Mouse (Mus musculus) embryonic facial prominence, embryonic 11.5 days (tissue): ENCODE measurements at regions not wholly inside any gene's neighbourhood (a gene's known extent, or its start where the extent isn't known, plus 50 kb on each side); places are given as distances from the start of the nearest gene placed in this dataset.

Source experiments
- ATAC-seq: fragments of 200-750 bp; cut with Nextera tagmentation; replicated peaks from 2 replicates; pipeline ENCODE4 v1.8.0; 2017; ENCODE audit warnings: low read depth; ENCODE audit not compliant: insufficient number of reproducible peaks, low FRiP score, low TSS enrichment
- DNase-seq: peaks from one replicate; pipeline ENCODE4 v3.0.0-alpha.2; 2015; ENCODE audit warnings: low spot score
- H3K27ac ChIP-seq: fragments of 300-500 bp; sonication (generic); replicated peaks from 2 replicates; pipeline ENCODE4 v1.5.1; 2014; ENCODE audit warnings: mild to moderate bottlenecking, low read depth, low read length, control low read depth
- H3K27me3 ChIP-seq: fragments of 300-500 bp; sonication (generic); 2 replicates; pipeline ENCODE4 v1.6.1; 2014; ENCODE audit warnings: mild to moderate bottlenecking, low read length, moderate library complexity, mixed read lengths; ENCODE audit not compliant: control insufficient read depth, insufficient read depth
- H3K36me3 ChIP-seq: fragments of 300-500 bp; sonication (generic); replicated peaks from 2 replicates; pipeline ENCODE4 v1.6.1; 2014; ENCODE audit warnings: low read depth, mild to moderate bottlenecking, low read length, moderate library complexity, mixed read lengths; ENCODE audit not compliant: control insufficient read depth, insufficient read depth
- H3K4me1 ChIP-seq: fragments of 300-500 bp; sonication (generic); 2 replicates; pipeline ENCODE4 v1.6.1; 2014; ENCODE audit warnings: low read length, mixed read lengths; ENCODE audit not compliant: control insufficient read depth, insufficient read depth
- H3K4me2 ChIP-seq: fragments of 300-500 bp; sonication (generic); 2 replicates; pipeline ENCODE4 v1.6.1; 2014; ENCODE audit warnings: low read depth, mild to moderate bottlenecking, control low read depth, low read length, moderate library complexity
- H3K4me3 ChIP-seq: fragments of 300-500 bp; sonication (generic); 2 replicates; pipeline ENCODE4 v1.5.1; 2014; ENCODE audit warnings: low read depth, low read length, control low read depth
- H3K9ac ChIP-seq: fragments of 300-500 bp; sonication (generic); replicated peaks from 2 replicates; pipeline ENCODE4 v1.6.1; 2014; ENCODE audit warnings: mild to moderate bottlenecking, control low read depth, low read length
- H3K9me3 ChIP-seq: fragments of 300-500 bp; sonication (generic); replicated peaks from 2 replicates; pipeline ENCODE4 v1.6.1; 2016; ENCODE audit warnings: mild to moderate bottlenecking, low read length, inconsistent platforms, mixed read lengths; ENCODE audit not compliant: control insufficient read depth
- WGBS: fragments of 180-500 bp; shearing (Covaris S2); extraction: QIAGEN DNeasy Blood & Tissue Kit; methylation state at CpG from one replicate; pipeline ENCODE4 v1.1.7; 2014; 5-methylcytosine and 5-hydroxymethylcytosine counted together

GRCm38 (mm10) chr10:21827505-21827844 lies 54.5 kb upstream of the Sgk1 start:
- H3K9me3 ChIP-seq: no peaks in the 10 kb centered on the region
- H3K36me3 ChIP-seq: no peaks in the 10 kb centered on the region
- no peak overlapping the region for H3K4me3 ChIP-seq
- DNase-seq (no peak), ATAC-seq (no peak)
- no peaks in the 10 kb centered on the region; the same call in 1 of the 2 replicates for H3K4me1 ChIP-seq
- no peak overlapping the region for H3K27ac ChIP-seq
- no peaks in the 10 kb centered on the region for H3K27me3 ChIP-seq
- no peak overlapping the region for H3K9ac ChIP-seq
- WGBS: 57% methylated on average over 3 of the region's 3 CpGs
- H3K4me2 ChIP-seq: no peak overlapping the region

DNA sequence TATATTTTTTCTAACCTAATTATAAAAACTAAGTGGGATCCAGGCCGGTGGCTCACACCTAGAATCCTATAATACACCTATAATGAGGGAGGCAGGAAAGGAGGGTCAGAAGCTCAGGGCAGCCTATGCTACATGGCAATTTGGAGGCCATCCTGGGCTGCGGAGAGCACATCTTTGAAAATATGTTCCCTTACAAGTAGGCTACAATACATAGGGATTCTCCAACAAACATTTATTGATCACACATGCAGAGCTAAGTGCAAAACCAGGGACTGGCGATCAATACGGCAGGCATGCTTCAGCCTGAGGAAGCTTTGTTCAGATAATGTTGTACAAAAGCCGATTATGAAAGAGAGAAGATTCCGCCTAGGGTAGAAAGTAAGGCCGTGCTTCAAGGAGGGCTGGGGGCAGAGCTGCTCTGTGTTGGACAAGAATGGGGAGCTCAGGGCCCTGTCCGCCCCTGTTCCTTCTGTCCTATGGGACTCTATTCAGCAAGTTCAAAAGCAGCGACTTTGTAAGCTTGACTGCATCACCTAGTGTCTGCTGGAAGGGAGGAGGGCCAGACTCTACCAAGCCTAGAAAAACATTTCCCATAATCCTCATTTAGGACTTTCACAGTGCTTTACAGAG lies 53.4 kb upstream of the Sgk1 start:
- no peak overlapping the region for H3K27ac ChIP-seq
- no peak for DNase-seq

GRCm38 (mm10) chr10:21829062-21829731 lies 52.8 kb upstream of the Sgk1 start:
- H3K36me3 ChIP-seq: no peaks in the 10 kb centered on the region
- H3K4me3 ChIP-seq: no peak overlapping the region
- no peaks in the 10 kb centered on the region; the same call in 1 of the 2 replicates for H3K4me1 ChIP-seq
- no peaks in the 10 kb centered on the region for H3K27me3 ChIP-seq
- no peak overlapping the region for H3K9ac ChIP-seq
- no peak for ATAC-seq
- peak; percentile 66 for DNase-seq
- H3K9me3 ChIP-seq: no peaks in the 10 kb centered on the region
- WGBS: 36% methylated on average over 11 of the region's 11 CpGs
- H3K4me2 ChIP-seq: no peak overlapping the region
- no peak overlapping the region for H3K27ac ChIP-seq

More for the DNA sequence above, 53.4 kb upstream of the Sgk1 start:
- Histone ChIP-seq H3K4me1 (no peaks in the 10 kb centered on the region; the same call in 1 of the 2 replicates), H3K27me3 (no peaks in the 10 kb centered on the region), H3K9ac (no peak overlapping the region), H3K9me3 (no peaks in the 10 kb centered on the region), H3K36me3 (no peaks in the 10 kb centered on the region), H3K4me2 (no peak overlapping the region), H3K4me3 (no peak overlapping the region)
- WGBS: 64% methylated on average over 9 of the region's 9 CpGs
- no peak for ATAC-seq

DNA sequence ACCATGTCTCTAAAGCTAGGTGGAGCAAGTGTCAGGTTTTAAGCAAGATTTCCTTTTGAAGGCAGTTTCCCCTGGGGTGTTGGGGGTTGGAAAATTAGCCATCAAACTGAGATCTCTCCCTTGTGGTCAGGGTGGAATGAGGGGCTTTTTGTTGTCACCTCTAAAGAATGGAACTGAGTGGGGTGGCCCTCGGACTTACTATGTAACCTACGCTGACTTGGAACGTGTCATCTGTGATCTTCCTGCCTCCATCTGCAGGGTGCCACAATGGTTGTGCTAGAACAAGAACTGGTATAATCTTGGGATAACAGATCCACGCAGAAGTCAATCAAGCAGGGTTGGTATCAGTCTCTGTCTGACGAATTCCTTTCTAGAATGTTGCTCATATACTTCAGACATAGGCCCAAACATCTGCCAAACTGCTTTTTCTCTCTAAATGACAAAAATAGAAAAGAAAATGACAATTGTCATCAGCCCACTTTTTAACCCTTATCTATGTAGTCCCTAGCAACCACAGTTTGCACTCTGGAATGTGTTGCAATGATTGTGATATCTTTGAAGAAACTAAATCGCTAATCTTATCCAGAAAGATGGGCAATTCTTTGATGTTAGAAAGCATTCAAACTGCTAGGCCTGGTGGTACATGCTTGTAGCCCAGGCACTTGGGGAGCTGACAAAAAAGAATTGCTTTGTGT lies 50.8 kb upstream of the Sgk1 start:
- Histone ChIP-seq H3K9me3 (no peaks in the 10 kb centered on the region), H3K27ac (no peak overlapping the region), H3K9ac (no peak overlapping the region), H3K27me3 (no peaks in the 10 kb centered on the region), H3K4me2 (no peak overlapping the region), H3K36me3 (no peaks in the 10 kb centered on the region), H3K4me3 (no peak overlapping the region), H3K4me1 (no peaks in the 10 kb centered on the region; the same call in 1 of the 2 replicates)
- 82% methylated on average over 6 of the region's 6 CpGs for WGBS
- no peak for DNase-seq
- no peak for ATAC-seq
